ENCODE assay signal across 11 mouse cellular contexts in the genomic region with DNA sequence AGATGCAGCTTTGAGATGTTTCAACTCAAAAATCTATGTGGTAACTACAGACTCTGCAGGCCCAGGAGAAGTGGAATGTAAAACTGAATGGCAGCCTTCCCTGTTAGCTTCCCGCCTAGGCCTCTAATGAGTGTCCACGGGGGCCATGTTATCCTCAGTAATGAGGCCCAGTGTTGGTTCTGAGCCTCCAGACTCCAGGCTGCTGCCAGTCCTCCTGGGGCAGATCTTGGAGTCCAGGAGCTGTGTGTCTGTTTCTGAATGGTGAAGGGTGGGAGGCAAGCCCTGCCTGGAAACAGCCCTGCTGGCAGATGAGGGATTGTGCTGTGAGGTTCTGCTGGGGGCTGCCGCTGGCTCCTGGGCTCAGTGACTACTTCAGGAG. TPM values are rescaled to one million over a fixed set of nuclear protein-coding genes. Genes with fewer than 3 reads are reported as not detected.
DNase-seq lines count a peak whose midpoint lies in the region; ATAC-seq and TF ChIP-seq lines count a peak whose summit lies in the region.
"Had no signal": no experiment of that assay in that cellular context is flagged by ENCODE, and none has a peak within 500 bp of the region (broad histone marks: within the 10 kb centered on the region; RNA-seq: fewer than 3 reads in every experiment).

No protein-coding gene starts in this region.

- peak overlapping the region; percentile 62 for H3K27ac ChIP-seq in forebrain, embryonic 10.5 days
- H3K27ac ChIP-seq in forebrain, embryonic 15.5 days (replicated peaks) = no peak overlapping the region
- H3K27ac ChIP-seq in liver, embryonic 12.5 days = peak overlapping the region; percentile 14; the same call in 1 of the 2 replicates
- no peak overlapping the region for H3K27ac ChIP-seq in hindbrain, postnatal 0 days
- 0 out of 2 replicates have a peak overlapping the region, but pooled peaks have one; percentile 33 for H3K27ac ChIP-seq in neural tube, embryonic 15.5 days (replicated peaks)
- no peak overlapping the region for H3K27ac ChIP-seq in lung, postnatal 0 days (ENCODE audit: low read length)

- H3K27me3 ChIP-seq in forebrain, embryonic 10.5 days (ENCODE audit: poor library complexity, severe bottlenecking) = peaks cover 3% of the 10 kb centered on the region; the same call in 1 of the 2 replicates
- H3K27me3 ChIP-seq in forebrain, embryonic 15.5 days = no peaks in the 10 kb centered on the region
- 0 out of 2 replicates have a peak, but pooled peaks cover 6% of the 10 kb centered on the region for H3K27me3 ChIP-seq in liver, embryonic 12.5 days (replicated peaks)
- no peaks in the 10 kb centered on the region for H3K27me3 ChIP-seq in hindbrain, postnatal 0 days (ENCODE audit: insufficient read depth, low read length)
- H3K27me3 ChIP-seq in neural tube, embryonic 15.5 days (replicated peaks) = peaks cover 5% of the 10 kb centered on the region; the same call in 1 of the 2 replicates
- no peaks in the 10 kb centered on the region for H3K27me3 ChIP-seq in lung, postnatal 0 days (replicated peaks; ENCODE audit: insufficient read depth, low read length)

- H3K36me3 ChIP-seq in forebrain, embryonic 10.5 days (replicated peaks) = no peaks in the 10 kb centered on the region
- H3K36me3 ChIP-seq in forebrain, embryonic 15.5 days = no peaks in the 10 kb centered on the region
- H3K36me3 ChIP-seq in liver, embryonic 12.5 days = no peaks in the 10 kb centered on the region
- no peaks in the 10 kb centered on the region for H3K36me3 ChIP-seq in hindbrain, postnatal 0 days (ENCODE audit: insufficient read depth, low read length)
- no peaks in the 10 kb centered on the region for H3K36me3 ChIP-seq in neural tube, embryonic 15.5 days
- H3K36me3 ChIP-seq in lung, postnatal 0 days (ENCODE audit: insufficient read depth, low read length) = no peaks in the 10 kb centered on the region
- H3K36me3 ChIP-seq: G1E had no signal

- H3K4me1 ChIP-seq in forebrain, embryonic 10.5 days = peaks cover 22% of the 10 kb centered on the region
- peaks cover 4% of the 10 kb centered on the region; the same call in 1 of the 2 replicates for H3K4me1 ChIP-seq in forebrain, embryonic 15.5 days
- 0 out of 2 replicates have a peak, but pooled peaks cover 4% of the 10 kb centered on the region for H3K4me1 ChIP-seq in liver, embryonic 12.5 days
- peaks cover 3% of the 10 kb centered on the region; the same call in 1 of the 2 replicates for H3K4me1 ChIP-seq in hindbrain, postnatal 0 days (ENCODE audit: insufficient read depth, low read length)
- peaks cover 16% of the 10 kb centered on the region for H3K4me1 ChIP-seq in neural tube, embryonic 15.5 days
- H3K4me1 ChIP-seq in lung, postnatal 0 days (ENCODE audit: insufficient read depth, low read depth, low read length) = no peaks in the 10 kb centered on the region

- no peak overlapping the region for H3K9ac ChIP-seq in forebrain, embryonic 15.5 days (replicated peaks)
- no peak overlapping the region for H3K9ac ChIP-seq in liver, embryonic 12.5 days
- no peak overlapping the region for H3K9ac ChIP-seq in hindbrain, postnatal 0 days (replicated peaks; ENCODE audit: low read length)
- H3K9ac ChIP-seq in neural tube, embryonic 15.5 days (replicated peaks) = no peak overlapping the region
- no peak overlapping the region for H3K9ac ChIP-seq in lung, postnatal 0 days (replicated peaks; ENCODE audit: low read depth)

- no peak for DNase-seq in forebrain, embryonic 10.5 days (ENCODE audit: extremely low spot score, low spot score)
- DNase-seq in liver = no peak
- no peak for DNase-seq in hindbrain, postnatal 0 days (ENCODE audit: low spot score)
- DNase-seq in gastrocnemius, postnatal 4 days (ENCODE audit: low spot score in 2 of 2) = no peak
- no peak for DNase-seq in lung, postnatal 0 days (ENCODE audit: low spot score)
- DNase-seq: cerebellum, adult 18-20 months; left cerebral cortex, postnatal 4 days had no signal

- ATAC-seq in forebrain, embryonic 15.5 days (replicated peaks) = no peak
- no peak for ATAC-seq in liver, embryonic 12.5 days
- ATAC-seq in hindbrain, postnatal 0 days = 0 out of 2 replicates have a peak, but pooled peaks have one; percentile 5
- ATAC-seq in neural tube, embryonic 15.5 days (ENCODE audit: low FRiP score) = no peak
- no peak for ATAC-seq in lung, postnatal 0 days

- H3K4me3 ChIP-seq in forebrain, embryonic 10.5 days = no peak overlapping the region
- no peak overlapping the region for H3K4me3 ChIP-seq in forebrain, embryonic 15.5 days
- H3K4me3 ChIP-seq in liver, embryonic 12.5 days = no peak overlapping the region
- H3K4me3 ChIP-seq in hindbrain, postnatal 0 days (ENCODE audit: low read length) = no peak overlapping the region
- H3K4me3 ChIP-seq in neural tube, embryonic 15.5 days (replicated peaks) = no peak overlapping the region
- no peak overlapping the region for H3K4me3 ChIP-seq in lung, postnatal 0 days (ENCODE audit: low read depth, low read length)

- no peak for TF ChIP-seq CTCF in hindbrain, postnatal 0 days (IDR thresholded peaks at IDR 0.05; ENCODE audit: low read depth)
- no peak for TF ChIP-seq CTCF in lung, postnatal 0 days (IDR thresholded peaks at IDR 0.05)

- H3K4me2 ChIP-seq in forebrain, embryonic 15.5 days (replicated peaks) = no peak overlapping the region
- no peak overlapping the region for H3K4me2 ChIP-seq in liver, embryonic 12.5 days
- no peak overlapping the region for H3K4me2 ChIP-seq in hindbrain, postnatal 0 days (ENCODE audit: low read depth, low read length)
- no peak overlapping the region for H3K4me2 ChIP-seq in neural tube, embryonic 15.5 days
- no peak overlapping the region for H3K4me2 ChIP-seq in lung, postnatal 0 days (replicated peaks; ENCODE audit: low read depth, low read length)

- no peak for TF ChIP-seq EP300 in lung, postnatal 0 days (IDR thresholded peaks at IDR 0.05)

- H3K9me3 ChIP-seq in forebrain, embryonic 10.5 days = no peaks in the 10 kb centered on the region
- no peaks in the 10 kb centered on the region for H3K9me3 ChIP-seq in forebrain, embryonic 15.5 days
- H3K9me3 ChIP-seq in liver, embryonic 12.5 days (replicated peaks) = no peaks in the 10 kb centered on the region
- H3K9me3 ChIP-seq in hindbrain, postnatal 0 days (ENCODE audit: low read length) = no peaks in the 10 kb centered on the region
- H3K9me3 ChIP-seq in neural tube, embryonic 15.5 days (replicated peaks) = no peaks in the 10 kb centered on the region
- H3K9me3 ChIP-seq in lung, postnatal 0 days (ENCODE audit: low read length) = no peaks in the 10 kb centered on the region
- H3K9me3 ChIP-seq: G1E had no signal

- WGBS in forebrain, embryonic 10.5 days = 58% methylated on average over 3 of the region's 3 CpGs
- 44% methylated on average over 3 of the region's 3 CpGs for WGBS in forebrain, embryonic 15.5 days
- 66% methylated on average over 3 of the region's 3 CpGs for WGBS in liver, embryonic 12.5 days (ENCODE audit: insufficient replicate concordance)
- WGBS in hindbrain, postnatal 0 days = 43% methylated on average over 3 of the region's 3 CpGs
- WGBS in neural tube, embryonic 15.5 days = 42% methylated on average over 3 of the region's 3 CpGs
- WGBS in lung, postnatal 0 days = 77% methylated on average over 3 of the region's 3 CpGs

RNA-seq across cellular contexts. Expression of a gene that starts 10.3 kb away (rescaled TPM):
- 0.97 and 1.2 TPM in 2 replicates for polyA plus RNA-seq in forebrain, embryonic 10.5 days (2016; fragmentation: Nextera tagmentation; extraction: Ambion mirVana)
- 0.87 and 1.0 TPM in 2 replicates for polyA plus RNA-seq in forebrain, embryonic 15.5 days (2015; fragmentation: Nextera tagmentation; extraction: Ambion mirVana)
- 4.7 and 5.0 TPM in 2 replicates for polyA plus RNA-seq in liver, embryonic 12.5 days (2016; fragmentation: Nextera tagmentation; extraction: Ambion mirVana)
- total RNA-seq in hindbrain, postnatal 0 days (2014; rRNA removed) = 0.31 TPM in 1 of 2 replicates, not detected in the other
- polyA plus RNA-seq in hindbrain, postnatal 0 days (2015; fragmentation: Nextera tagmentation; extraction: Ambion mirVana) = 0.54 and 0.75 TPM in 2 replicates
- polyA plus RNA-seq in neural tube, embryonic 15.5 days (2015; fragmentation: Nextera tagmentation; extraction: Ambion mirVana) = 1.1 and 2.3 TPM in 2 replicates
- total RNA-seq in gastrocnemius, postnatal 4 days (2021) = 1 to 10 TPM; 1.4 to 1.5 TPM
- polyA plus RNA-seq in lung, postnatal 0 days (2015; fragmentation: Nextera tagmentation; extraction: Ambion mirVana) = 4.8 and 6.6 TPM in 2 replicates
- polyA plus RNA-seq: G1E had no signal

RNA-seq across cellular contexts. Expression of a gene that starts 32.2 kb away (rescaled TPM):
- 554 and 558 TPM in 2 replicates for polyA plus RNA-seq in forebrain, embryonic 10.5 days (2016; fragmentation: Nextera tagmentation; extraction: Ambion mirVana)
- 424 and 456 TPM in 2 replicates for polyA plus RNA-seq in forebrain, embryonic 15.5 days (2015; fragmentation: Nextera tagmentation; extraction: Ambion mirVana)
- polyA plus RNA-seq in liver, embryonic 12.5 days (2016; fragmentation: Nextera tagmentation; extraction: Ambion mirVana) = 162 and 164 TPM in 2 replicates
- 181 and 192 TPM in 2 replicates for total RNA-seq in hindbrain, postnatal 0 days (2014; rRNA removed)
- polyA plus RNA-seq in hindbrain, postnatal 0 days (2015; fragmentation: Nextera tagmentation; extraction: Ambion mirVana) = 175 and 193 TPM in 2 replicates
- polyA plus RNA-seq in neural tube, embryonic 15.5 days (2015; fragmentation: Nextera tagmentation; extraction: Ambion mirVana) = 244 and 272 TPM in 2 replicates
- total RNA-seq in gastrocnemius, postnatal 4 days (2021) = 10 to 100 TPM; 80.2 to 89.7 TPM
- 126 and 138 TPM in 2 replicates for polyA plus RNA-seq in lung, postnatal 0 days (2015; fragmentation: Nextera tagmentation; extraction: Ambion mirVana)

Comparison
In these comparisons a context has a peak if more than half of its experiments do, and no peak if none do; other contexts are left out.
1. H3K27ac ChIP-seq: peak in forebrain, embryonic 10.5 days (single experiment), liver, embryonic 12.5 days (single experiment) and neural tube, embryonic 15.5 days (single experiment); none in forebrain, embryonic 15.5 days (single experiment), hindbrain, postnatal 0 days (single experiment) and lung, postnatal 0 days (single experiment).